Mouse (Mus musculus): ENCODE measurements around the gene Tmem243.
A peak's percentile ranks its signal among the peaks of the same experiment; 100 is the strongest.

Tmem243 gene

DNA sequence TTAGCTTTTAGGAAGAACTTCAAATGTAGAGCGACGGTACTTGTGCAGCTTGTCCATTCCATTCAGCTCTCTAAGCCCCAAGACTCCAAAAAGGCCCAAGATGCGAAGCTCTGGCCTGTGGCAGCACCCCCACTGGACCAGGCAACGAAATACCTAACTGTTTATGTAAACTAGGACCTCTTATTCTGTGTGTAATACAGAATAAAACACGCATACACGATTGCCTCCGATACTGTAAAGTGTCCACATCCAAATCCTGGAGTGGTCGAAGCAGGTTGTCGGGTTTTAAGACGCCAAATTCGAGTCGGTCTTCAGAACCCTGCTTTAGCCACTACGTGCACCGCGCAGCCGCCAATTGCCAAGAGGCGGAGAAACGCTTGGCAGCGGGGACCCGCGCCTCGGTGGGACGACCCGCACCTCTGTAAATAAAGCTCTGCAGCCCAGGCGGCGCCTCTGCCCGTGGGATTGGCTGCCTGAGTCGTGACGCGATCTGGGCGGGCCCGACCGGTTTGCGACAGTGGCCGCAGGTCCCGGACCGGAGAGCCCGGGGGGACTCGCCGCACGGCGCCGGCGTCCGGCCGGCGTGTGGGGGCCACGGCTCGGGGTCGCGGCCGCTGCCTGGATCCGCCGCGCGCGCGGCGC is at the start of gene Tmem243:
TSS of gene Tmem243 (plus strand) at position 462 of the 642 bp plus-strand sequence.
- DNase-seq: peak; percentile 93

DNA sequence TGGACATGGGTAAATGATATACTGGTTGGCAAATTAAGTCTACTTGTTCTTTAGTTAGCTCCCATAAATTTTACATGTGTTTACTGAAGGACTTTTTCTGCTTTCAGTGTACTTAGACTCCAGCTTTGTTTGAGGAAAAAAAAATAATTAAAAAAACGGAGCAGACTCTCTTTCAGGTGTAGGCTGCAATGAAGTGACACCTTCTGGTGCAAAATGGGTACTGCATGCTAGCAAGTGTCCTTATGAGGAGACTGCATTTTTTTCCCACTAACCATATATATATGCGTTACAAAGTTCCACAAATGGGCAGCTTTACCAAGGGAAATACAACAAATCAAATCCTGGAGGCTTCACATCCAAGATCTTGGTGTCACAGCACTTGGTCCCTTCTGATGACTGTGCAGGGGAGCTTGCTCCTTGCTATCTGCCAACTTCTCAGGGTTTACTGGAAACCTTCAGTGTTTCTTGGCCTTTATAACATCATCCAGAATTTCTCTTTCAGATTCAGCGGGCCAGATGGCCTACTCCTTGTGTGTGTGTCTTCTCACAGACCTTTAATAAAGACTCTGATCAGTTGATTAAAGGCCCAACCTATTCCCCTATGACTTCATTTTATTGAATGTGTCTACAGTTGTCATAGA is 44.3 kb upstream of the Tmem243 start:
- DNase-seq: peak; percentile 40

DNA sequence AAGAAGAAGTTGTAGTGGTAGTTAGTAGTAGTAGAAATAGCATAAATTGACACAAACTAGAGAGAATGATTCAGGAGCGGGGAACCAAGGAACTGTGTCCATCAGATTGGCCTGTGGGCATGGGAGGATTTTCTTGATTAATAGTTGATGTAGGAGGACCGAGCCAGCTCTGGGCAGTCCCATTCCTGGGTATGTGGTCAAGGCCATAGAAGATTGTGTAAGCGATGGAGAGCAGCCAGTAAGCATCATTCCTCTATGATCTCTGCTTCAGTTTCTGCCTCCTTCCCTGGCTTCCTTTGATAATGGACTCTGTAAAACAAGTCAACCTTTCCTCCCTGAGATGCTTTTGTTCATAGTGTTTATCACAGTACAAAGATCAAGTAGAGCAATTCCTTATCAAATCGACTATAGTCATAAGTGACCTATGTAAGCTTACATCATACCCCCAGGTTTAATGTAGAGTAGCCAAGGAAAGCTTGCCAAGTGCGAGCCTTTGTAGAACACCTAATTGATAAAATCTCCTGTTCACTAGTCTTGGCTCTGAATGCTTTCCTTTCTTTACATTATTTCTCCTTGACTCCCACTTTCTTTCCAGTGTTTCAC is 43.1 kb upstream of the Tmem243 start:
- no peak for DNase-seq

DNA sequence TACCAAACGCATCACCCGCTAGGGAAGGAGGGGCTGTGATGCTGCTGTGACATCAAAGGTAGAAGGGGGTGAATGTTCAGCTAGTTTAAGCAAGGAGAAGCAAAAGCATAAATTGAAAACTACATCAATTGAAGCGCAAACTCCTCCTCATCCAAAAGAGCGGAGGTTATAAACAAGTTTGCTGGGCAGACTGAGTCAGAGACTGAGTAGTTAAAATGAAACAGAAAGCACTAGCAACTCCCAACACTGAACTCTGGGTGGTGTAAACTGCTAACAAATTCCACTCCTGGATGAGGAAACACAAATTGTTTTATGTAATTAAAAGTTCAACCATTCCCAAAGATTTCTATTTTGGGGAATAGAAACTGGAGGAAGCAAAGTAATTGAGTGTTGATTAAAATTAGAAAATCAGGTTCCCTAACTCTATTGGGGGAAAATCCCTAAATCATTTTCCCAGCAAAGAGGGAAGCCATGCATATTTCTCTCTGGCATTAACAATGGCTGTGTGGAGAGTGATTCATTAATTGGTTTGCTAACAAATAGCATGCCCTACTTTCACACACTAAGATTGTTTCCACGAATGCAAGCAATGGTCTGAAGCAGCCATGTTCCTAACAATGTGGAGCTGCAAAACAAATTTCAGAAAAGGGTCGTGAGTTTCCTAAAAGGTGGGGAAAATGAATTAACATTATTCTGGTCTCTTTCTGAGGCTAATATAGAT is 41.0 kb upstream of the Tmem243 start:
- DNase-seq: no peak

DNA sequence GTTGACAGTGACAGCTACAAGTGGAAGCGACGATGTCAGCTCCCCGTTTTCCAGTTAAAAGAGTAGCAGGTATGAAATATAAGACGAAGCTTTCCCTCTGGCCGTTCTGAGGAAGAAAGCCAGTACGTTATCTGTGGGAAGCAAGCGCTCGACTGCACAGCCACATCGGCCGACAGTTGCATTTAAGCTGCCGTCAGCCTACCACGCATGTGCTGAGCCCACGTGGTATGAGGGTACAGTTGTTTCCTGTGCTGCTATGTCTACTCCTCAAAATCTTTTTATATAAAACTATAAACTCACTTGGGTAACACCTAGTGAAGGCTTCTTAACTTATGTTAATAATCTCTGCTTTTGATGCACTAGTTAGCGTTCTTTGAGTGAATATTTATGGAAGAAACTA is 40.2 kb upstream of the Tmem243 start:
- no peak for DNase-seq

DNA sequence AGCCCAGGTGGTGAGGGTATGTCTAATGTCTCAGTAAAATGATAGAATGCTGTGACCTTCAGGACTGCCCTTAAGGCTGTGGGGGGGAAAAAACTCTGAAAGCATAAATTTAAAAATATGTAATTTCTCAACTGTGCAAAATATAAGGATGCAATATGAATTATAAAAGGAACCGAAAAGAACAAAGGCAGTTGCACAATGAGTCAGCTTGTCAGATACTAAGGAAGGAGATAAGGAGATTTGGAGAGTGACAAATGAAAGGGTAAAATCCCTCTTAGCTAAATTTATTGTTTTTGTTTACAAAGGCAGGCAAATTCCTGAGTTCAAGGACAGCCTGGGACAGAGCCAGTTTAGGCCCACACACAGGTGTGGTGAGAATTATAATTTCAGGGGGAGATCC is 36.3 kb upstream of the Tmem243 start:
- no peak for DNase-seq

DNA sequence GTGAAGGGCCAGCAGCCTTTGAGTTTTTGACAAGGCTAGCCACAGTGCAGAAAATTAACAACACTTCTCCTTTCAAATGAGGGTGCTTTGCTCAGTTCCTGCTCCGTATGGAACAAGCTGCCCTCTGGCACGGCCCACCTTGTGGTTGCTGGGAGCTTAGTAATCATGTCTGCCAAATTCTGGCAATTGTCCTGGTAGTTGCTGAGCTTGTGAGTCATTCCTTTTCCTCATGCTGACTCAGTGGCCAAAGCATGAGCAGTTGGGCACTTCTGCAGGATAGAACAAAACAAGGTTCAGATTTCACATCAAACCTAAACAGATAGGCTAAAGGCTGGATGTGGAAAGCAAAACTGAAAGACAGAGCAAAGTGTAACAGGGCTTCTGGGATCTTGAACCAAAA is 31.6 kb upstream of the Tmem243 start:
- peak; percentile 17 for DNase-seq

DNA sequence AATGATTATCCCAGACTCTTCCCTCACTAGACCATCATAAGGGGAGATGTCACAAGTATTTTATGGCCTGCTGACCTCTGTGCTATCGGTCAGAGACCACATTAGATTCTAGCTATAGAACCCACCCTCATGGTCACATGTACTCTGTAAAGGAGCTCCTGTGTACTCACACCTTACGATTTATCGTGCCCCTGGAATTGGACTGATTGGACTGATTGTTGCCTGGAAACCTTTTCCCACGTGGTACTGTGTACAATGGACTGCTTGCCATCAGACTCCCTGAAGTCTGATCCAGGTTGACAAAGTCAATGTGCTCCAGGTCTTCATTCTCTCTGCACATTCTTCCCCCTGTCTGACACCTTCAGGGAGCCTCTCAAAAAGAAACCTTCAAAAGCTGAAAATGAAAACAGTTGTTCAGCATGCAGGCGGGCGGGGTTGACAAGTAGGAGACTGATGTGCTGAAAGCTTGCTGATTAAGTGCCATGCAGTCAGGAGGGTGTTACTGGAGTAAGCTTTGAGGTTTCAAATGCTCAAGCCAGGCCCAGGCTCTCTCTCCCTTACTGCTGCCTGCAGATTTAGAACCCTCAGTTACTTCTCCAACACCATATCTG is 30.8 kb upstream of the Tmem243 start:
- DNase-seq: no peak

DNA sequence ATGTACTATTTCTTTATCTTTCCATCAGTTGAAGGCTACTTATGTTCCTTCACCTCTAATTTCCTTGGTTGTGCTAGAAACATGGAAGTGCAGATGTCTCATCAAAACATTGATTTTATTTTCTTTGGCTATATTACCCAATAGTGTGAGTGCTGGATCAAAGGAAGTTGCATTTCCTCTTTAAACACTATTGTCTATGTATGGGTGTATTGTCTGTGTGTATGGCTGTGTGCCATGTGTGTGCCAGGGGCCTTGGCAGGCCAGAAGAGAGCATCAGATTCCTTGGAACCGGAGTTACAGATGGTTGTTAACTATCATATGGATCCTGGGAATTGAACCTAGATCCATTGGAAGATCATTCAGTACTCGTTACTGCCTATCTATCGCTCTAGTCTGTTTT is 29.1 kb upstream of the Tmem243 start:
- DNase-seq: no peak

DNA sequence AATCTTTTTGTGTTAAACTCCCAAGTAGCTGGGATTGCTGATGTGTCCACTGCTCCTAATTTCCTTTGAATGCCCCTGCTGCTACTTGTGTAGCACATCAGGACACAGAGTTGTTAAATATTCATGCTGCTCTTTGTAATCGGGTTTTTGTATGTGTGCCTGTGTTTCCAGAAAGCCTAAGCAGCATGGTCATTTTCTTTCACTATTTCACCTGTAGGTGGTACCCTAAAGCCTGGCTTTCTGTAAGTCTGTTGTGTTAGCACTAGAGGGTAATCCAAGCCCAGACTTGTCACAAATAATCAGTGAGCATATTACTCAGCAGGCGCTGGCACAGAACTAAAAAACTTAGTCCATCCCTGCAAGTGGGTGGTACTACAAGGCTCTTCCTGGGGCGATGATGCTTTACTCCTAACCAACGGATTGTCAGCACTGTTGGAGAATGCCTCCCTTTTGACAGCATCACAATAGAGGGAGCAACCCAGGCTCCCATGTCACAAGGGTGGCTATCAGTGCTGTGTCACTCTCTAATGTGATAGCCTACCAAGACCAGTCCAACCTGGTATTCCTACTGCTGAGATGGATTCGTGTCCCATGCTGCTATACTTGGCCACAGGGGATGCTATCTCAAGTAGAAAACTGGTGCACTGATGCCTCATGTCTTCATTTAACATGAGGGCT is 27.2 kb upstream of the Tmem243 start:
- DNase-seq: no peak

DNA sequence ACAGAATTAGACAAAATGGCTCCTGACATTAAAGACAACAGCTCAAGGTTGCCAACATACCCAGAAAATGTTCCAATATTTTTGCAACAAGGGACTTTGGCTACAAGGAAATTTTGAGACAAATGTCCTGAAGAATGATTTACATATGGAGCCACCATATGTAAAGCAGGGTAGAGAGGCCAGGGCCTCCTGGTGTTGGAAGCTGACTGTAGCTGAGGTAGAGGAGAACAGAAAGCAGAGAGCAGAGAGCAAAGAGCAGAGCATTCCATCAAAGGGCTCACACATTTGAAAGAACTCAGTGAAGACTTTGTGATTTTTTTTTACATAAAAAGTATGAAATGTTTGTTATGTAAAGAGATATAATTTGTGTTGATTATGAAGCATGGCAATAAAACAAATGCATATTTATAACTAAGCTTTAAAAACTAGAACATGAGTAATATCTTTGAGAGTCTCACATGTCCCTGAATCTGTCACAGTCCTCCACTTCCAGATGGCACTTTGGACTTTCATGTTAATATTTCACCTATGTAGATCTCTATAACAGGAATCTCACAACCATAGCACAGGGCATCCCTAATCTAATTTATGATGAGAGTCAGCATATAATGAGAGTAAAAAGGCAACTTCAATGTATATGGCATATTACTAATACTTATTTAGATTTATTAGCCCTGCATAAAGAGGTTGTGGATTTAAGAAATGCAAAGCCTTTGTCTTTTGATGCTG is 20.5 kb upstream of the Tmem243 start:
- DNase-seq: no peak

DNA sequence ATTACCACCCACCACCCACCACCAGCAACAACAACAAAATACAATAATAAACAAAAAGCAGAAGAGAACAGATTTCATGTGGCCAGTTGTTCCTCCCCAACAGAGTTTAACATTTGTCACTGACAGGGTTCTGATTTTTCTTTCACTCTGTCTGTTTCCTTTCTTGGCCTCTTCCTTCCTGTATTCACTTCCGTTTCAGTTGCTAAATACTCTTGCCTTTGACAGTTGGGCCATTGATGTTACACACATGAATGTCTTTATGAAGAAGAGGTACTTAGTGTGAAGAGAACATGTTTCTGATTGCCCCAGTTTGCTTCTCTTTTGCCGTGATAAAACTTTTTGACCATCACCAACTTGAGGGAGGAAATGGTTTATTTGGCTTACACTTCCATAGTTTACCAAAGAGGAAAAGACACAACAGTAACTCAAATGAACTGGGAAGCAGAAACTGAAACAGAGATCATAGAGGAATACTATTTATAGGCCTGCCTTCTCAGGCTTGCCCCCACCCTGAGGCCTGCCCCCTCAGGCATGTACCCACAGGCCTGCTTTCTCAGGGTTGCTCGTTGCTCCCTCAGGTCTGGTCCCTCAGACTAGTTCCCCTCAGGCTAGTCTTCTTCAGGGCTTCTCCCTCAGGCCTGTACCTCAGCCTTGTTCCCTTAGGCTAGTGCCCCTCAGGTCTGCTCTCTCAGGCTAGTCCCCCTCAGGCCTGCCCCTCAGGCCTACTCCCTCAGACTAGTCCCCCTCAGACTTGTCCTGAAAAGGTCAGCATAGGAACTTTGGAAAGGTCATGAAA is 13.3 kb upstream of the Tmem243 start:
- DNase-seq: no peak

DNA sequence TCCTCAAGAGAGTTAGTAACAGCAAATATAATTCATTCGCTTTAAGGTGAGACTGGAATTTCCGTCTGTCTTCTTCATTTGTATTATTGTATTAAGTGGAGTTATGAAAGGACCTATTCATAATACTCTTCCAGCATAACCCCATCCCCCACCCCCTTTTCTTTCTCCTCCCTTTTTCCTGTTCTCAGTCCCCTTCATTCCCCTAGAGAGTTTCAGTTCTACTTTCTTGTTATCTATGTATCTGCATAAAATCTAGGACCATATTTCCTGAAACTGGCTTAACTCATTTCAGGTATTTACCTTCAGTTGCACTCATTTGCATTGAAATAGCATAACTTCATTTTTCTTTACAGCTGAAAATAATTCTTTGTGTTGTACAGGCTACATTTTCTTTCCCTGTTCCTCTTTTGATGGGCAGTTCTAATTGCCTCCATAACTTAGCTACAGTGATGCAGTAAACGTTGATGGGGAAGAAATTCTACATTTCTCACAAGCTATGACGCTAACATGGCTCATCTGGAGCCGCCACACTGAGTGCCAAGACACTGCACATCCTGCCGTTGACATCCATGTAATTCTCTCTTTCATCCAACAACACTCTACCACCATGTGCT is 9.9 kb upstream of the Tmem243 start:
- no peak for DNase-seq

DNA sequence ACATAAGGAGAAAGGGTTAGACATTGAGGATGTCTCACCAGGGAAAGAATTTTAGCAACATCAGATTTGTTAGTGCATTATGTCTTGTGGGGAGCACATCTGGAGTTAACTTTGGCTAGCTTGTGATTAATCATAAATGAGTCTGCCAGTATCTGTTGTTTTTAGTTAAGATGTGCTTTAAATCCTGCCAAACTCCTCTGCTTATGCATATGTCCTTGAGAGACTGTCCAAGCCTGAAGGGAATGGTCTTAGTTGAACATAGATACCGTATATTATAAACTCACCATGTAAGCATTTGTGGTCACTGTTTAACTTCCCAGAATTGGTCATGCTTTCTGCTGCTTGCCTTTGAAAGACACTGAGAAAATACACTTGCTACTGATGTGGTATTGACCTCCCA is 7.8 kb upstream of the Tmem243 start:
- DNase-seq: no peak

DNA sequence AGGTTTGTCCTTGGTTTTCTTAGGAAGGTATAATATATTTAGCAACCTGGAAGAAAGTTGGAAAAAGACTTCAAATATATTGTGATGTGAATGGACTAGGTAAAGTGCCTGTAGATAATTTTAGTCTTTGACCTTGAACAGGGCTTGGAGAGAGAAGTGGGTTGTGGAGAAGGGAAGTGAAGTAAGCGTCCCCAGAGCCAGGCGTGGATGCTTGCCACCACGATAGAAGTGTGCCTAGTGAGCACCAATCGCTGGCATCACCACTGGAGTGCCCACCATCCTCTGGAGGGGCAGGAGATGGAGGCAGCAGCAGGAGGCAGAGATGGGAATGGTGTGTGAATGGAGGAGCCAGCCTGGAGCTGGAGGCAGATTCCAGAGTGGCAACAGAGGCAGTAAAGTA is 7.0 kb upstream of the Tmem243 start:
- no peak for DNase-seq

DNA sequence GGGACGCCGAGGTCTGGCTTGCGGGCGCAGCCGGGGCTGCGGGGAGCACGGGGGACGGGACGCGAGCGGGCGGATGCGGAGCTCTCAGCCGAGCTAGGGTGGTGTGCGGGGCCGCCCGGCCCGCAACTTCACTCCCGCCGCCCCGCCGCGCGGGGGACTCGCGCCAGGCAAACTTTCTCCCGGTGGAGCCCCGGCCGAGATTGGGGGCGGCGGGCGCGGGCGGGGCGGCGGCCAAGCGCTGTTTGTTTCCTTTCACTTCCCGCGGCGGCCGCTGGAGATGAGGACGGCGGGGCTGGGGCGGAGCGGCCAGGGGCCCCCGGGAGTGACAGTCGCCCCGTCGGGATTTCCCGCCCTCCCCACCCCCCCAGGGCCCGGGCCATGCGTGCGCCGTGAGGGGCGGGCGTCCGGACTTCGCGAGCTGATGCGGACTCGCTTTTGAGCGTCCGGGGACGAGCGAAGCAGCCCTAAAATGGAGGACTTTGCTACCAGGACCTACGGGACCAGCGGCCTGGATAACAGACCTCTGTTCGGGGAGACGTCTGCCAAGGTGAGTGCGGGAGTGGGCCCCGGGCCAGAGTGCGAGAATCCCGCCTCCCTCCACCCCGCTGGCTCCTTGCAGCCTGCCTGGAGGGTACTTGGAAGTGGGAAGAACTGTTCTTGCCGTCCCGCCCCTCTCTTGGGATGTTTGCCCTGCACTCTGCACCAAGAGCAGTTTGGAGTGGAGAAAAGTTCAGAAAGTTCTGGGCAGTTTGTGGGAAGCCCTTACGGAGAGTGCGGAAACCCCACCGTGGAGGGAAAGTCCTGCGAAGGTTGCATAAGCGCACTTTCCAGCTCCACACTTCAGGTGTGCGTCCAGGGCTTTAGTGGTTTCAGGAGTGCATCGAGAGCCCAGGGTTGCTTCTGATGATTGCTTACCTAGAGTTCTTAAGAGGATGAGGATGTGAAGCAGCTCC is 657 bp downstream of the Tmem243 start:
- peak; percentile 60 for DNase-seq

DNA sequence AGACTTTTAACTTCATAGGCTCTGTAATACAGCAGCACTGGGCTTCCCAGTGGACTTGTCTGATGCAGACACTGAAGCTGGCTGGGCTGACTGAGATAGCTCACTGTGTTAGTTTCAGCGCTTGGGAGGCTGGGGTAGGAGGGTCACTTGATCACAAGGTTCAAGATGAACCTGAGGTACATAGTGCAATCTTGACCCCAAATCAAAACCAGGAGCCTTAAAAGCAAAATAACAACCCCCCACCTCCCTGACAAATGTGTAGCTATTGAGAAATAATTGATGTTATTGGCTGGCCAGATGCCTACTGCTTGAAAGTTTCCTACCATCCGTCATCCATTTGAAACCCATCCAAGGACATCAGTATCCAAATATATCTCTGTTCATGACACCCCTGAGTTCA is 2.2 kb downstream of the Tmem243 start:
- no peak for DNase-seq

DNA sequence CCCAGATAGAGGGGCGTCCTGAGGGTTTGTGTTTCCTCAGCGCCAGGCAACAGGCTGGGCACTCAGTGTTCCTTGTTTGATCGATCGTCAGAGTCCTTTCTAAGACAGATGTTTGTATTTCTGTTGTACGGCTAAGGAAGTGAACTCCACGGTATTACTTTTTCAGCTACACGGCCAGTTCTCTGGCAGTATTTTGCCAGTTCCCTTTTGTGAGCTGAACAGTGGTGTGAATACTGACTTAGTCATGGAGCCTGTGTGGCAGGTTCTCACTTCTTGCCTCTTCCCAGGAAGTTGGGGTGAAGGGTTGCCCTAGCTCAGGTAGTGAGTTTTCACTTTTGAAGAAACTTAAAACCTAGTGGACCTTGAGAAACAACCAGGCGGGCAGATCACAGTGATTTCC is 3.5 kb downstream of the Tmem243 start:
- no peak for DNase-seq

DNA sequence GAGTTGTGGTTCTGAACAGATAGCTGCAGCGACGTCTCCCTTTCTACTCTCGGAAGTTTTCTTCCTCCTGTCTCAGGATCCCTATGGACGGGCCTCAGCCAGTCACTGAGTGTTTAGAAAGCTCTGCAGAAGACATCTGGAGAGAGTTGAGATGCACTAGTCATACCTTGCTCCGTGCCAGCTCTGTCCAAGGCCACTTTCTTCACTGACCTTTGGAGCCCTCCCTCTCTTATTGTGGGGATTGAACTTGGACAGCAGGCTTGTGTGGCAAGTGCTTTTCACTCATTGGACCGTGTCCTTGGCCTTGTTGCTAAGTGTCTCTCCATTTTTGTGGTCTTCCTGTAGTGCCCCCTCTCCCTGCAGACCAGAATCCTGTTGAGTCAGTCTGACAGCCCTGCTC is 6.3 kb downstream of the Tmem243 start:
- DNase-seq: peak; percentile 57
